Mouse (Mus musculus) spleen, postnatal 10 days (tissue): Measurements from ENCODE around the gene Sall4.
"Not testable (repeated sequence)": the region's sequence is repeated elsewhere in the genome, so short reads cannot be mapped to it uniquely, and the experiment has no call there.

Experiments used
- DNase-seq, 2 experiments: peaks; one replicate each; pipeline ENCODE4 v3.0.0; 2021 to 2022; ENCODE audit warnings: low spot score in 2 of 2

Gene Sall4

DNA sequence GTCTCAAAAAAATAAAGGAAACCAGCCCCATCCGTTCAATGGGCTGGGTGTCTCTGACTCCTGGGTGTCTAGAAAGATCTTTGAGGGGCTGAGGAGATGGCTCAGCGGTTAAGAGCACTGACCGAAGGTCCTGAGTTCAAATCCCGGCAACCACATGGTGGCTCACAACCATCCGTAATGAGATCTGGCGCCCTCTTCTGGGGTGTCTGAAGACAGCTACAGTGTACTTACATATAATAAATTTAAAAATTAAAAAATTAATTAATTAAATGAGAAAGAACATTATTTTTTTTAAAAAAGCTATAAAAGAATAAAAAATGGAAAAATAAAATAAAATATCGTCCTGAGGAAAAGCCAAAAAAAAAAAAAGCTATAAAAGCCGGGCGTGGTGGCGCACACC lies 23.3 kb downstream of the Sall4 start:
- not testable (repeated sequence) for DNase-seq

GRCm38 (mm10) chr2:168742649-168743048 lies 25.1 kb downstream of the Sall4 start:
- DNase-seq = peak; percentile 24 to 67

- DNase-seq = peak; percentile 10 to 40
These were observed 25.6 kb downstream of the Sall4 start, which contains the start of gene Atp9a for GRCm38 (mm10) chr2:168742059-168742627. Gene Atp9a, minus strand, starts transcription at chr2:168742409.

DNA sequence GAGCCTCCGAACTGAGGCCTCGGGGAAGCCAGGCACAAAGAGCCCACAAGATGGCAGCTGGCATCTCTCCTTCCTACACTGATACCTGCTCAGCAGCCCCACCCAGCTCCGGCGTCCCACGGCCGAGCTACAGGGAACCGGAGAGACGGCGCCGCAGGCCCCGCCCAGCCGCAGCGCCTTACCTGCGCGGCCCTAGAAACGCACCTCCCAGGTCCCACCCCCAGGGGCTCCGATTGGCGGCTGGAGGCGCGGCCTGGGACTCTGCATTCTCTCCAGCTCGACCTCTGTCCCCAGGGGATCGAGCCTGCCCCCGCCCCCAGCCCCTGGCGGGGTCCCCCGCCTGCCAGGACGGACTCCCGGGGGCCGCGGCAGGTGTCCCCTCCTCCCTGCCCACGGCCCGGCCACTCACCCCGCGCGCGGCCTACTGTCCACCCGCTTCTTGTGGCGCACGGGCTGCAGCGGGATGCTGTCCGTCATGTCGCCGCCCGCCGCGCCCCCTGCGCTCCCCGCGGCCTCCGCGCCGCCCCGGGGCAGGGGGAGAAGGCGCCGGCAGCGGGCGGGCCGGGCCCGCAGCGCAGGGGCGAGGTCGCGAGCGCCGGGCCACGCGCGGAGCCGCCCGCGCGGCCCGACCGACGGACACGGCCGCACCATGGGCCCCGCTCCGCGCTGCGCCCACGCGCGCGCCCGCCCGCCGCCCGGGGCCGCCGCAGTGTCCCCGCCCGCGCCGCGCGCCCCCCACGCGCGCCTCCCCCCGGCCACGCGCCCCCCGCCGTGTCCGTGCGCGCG lies 26.3 kb downstream of the Sall4 start:
- peak; percentile 9 to 44 for DNase-seq

DNA sequence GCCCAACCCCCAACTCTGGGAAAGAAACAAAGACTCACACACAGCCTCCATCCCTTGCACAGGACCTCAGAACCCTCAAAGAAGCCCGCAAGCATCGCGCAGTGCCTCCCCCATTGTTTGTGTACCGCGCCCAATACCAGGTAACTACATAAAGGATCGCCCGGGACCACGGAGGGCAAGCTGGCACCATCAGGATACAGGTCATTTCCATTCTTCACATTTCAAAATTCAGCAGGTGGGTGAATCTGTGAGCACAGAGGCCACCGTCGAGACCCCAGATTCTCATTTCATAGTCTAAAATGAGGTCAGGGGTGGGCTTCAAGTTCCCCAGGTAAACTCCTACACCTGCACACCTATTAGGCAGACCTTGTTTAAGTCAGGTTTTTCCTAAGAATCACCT lies 27.2 kb downstream of the Sall4 start:
- DNase-seq = no peak

- DNase-seq = no peak
These were observed 28.9 kb downstream of the Sall4 start for GRCm38 (mm10) chr2:168738854-168739253.

DNA sequence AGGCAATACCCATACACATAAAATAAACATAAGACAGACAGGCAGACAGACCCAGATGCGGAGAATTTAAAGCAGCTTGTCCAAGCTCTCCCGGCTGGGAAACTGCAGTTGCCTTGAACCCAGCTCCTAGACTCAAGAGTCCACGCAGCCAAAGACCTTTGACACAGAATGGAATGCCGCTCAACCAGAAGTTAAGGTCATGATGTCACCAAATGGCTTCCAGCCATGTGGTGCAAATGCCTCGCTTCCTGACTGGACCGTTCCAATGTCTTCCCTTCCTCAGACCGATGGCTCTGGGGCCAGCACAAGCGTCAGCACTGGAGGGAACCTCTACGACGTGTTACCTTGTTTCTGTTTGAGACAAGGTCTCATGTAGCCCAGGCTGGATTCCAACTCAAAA lies 29.9 kb downstream of the Sall4 start:
- DNase-seq = no peak

DNA sequence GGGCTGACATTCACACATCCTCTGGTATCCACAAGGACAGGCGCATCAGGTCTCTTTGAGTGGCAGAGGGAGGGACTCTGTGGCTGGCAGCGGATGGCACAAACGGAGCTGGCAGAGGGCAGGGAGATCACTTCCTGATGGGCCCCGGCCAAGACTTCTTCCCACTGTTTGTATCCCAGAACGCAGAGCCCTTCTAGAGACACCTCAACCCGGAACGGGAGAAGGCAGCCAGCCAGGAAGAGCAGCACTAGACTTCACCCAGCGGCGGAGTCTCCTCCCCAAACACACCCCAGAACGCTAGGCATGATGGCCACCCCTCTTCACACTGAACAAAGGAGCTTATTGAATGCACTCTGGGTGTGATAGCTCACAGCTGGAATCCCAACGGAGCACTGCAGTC lies 33.7 kb downstream of the Sall4 start:
- no peak for DNase-seq

GRCm38 (mm10) chr2:168731258-168731657 lies 36.5 kb downstream of the Sall4 start:
- DNase-seq = no peak

- no peak for DNase-seq
These were observed 38.0 kb downstream of the Sall4 start for GRCm38 (mm10) chr2:168729736-168730135.

- no peak for DNase-seq
These were observed 39.7 kb downstream of the Sall4 start for GRCm38 (mm10) chr2:168728045-168728444.

DNA sequence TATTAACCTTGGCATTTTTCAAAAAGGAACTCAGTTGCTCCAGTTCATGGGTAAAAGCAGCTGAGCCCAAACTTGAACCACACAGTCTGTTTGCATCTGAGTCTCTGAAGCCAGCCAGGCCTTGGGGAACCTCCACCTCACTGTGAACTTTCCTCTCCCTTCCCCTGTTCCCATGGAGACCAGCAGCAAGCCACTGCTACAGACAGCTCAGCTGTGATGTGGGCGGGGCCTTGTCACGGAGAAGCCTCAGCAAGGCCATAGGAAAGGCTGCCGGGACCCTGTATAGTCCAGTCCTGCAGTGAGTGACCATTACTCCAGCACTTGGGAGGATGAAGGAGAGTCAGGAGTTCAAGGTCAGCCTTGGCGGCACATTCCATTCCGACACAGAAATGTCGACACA lies 41.7 kb downstream of the Sall4 start:
- DNase-seq = no peak

DNA sequence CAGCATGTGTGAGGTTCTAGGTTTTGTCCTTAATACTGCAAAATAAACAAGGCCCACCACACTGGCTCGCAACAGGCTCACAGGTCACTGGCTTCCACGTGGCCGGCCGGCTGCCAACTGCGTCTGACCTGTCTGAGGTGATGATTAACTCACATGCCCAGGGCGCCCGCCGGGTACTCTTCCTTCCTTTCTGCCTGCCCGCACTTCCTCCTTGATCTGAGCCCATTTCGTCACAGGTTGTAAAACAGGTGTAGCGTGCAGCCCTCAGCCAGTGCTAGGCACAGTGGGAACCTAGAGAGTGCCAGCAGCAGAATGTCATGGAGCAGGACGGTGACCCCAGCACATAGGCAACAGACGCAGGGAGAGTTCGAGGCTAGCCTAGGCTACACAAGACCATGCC lies 46.4 kb downstream of the Sall4 start:
- DNase-seq = no peak

GRCm38 (mm10) chr2:168719742-168720141 lies 48.0 kb downstream of the Sall4 start:
- DNase-seq = no peak

DNA sequence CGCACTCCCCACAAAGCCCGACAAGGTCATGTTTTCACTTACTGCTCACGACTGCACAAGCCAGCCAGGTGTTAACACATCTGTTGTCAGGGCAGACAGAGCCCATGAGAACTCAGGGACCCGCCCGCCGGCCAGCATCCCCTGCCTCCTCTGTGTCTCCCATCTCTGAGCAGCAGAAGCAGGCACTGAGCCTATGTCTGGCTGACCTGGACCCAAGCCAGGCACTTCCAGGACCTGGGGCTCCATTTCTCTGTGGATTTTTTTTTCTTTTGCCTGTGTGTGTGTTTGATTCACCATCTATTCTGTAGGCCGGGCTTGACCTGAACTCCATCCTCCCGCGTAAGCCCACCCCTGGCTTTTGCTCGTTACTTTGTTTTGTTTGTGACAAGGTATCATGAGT lies 49.0 kb downstream of the Sall4 start:
- no peak for DNase-seq

- DNase-seq = no peak
These were observed 49.5 kb downstream of the Sall4 start for GRCm38 (mm10) chr2:168718267-168718666.

GRCm38 (mm10) chr2:168712199-168713176 lies 55.3 kb downstream of the Sall4 start:
- DNase-seq = no peak

DNA sequence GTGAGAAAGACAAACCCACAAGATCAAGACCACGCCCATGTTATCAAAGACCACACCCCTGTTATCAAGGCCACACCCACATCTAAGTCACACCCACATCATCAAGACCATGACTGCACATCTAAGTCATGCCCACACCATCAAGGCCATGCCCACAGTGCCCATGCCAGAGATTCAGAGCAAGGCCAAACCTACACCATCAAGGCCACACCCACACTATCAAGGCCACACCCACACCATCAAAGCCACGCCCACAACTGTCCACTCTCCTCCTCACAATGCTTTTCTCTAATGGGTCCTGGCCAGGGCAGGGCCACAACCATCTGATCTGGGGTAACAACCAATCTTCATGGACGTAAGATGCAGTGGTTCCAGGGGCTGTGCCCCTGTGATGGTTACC lies 56.8 kb downstream of the Sall4 start:
- DNase-seq = no peak

DNA sequence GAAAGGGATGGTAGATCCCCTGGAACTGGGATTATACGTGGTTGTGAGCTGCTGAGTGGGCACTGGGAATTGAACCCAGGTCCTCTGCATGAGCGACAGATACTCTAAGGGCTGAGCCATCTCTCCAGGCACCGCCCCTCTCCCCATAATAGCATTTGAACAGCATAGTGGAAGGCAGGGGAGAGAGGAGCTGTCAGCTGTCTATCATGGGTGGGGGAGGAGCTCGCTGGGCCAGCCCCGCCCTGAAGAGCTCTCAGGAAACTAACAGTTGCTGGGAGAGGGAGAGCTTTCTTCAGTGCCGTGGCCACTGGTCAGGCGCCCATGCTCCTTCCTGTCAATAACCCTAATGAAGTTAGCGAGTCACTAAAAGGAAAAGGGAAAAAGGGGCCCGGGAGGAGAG lies 60.0 kb downstream of the Sall4 start:
- no peak for DNase-seq

GRCm38 (mm10) chr2:168702266-168702665 lies 65.5 kb downstream of the Sall4 start:
- no peak for DNase-seq
